Mouse (Mus musculus) forebrain, embryonic 13.5 days (tissue): Measurements from ENCODE around the gene Slc1a7. TPM values are rescaled to one million over a fixed set of nuclear protein-coding genes. Genes with fewer than 3 reads are reported as not detected.

Experiments used
- ATAC-seq: fragments of 200-750 bp; cut with Nextera tagmentation; 2 replicates; pipeline ENCODE4 v1.8.0; 2017
- H3K27ac ChIP-seq: fragments of 300-500 bp; sonication (generic); 2 replicates; pipeline ENCODE4 v1.5.1; 2015; ENCODE audit warnings: inconsistent platforms, mild to moderate bottlenecking, moderate library complexity
- H3K27me3 ChIP-seq: fragments of 300-500 bp; sonication (generic); 2 replicates; pipeline ENCODE4 v1.6.1; 2015; ENCODE audit warnings: mild to moderate bottlenecking, inconsistent platforms
- H3K36me3 ChIP-seq: fragments of 300-500 bp; sonication (generic); 2 replicates; pipeline ENCODE4 v1.6.1; 2015; ENCODE audit warnings: mild to moderate bottlenecking, inconsistent platforms; ENCODE audit not compliant: poor library complexity, severe bottlenecking
- H3K4me1 ChIP-seq: fragments of 300-500 bp; sonication (generic); 2 replicates; pipeline ENCODE4 v1.6.1; 2015; ENCODE audit warnings: inconsistent platforms
- H3K4me2 ChIP-seq: fragments of 300-500 bp; sonication (generic); 2 replicates; pipeline ENCODE4 v1.6.1; 2015; ENCODE audit warnings: inconsistent platforms, mild to moderate bottlenecking, moderate library complexity
- H3K4me3 ChIP-seq: fragments of 300-500 bp; sonication (generic); 2 replicates; pipeline ENCODE4 v1.5.1; 2015; ENCODE audit warnings: mild to moderate bottlenecking, inconsistent platforms
- H3K9ac ChIP-seq: fragments of 300-500 bp; sonication (generic); 2 replicates; pipeline ENCODE4 v1.6.1; 2015; ENCODE audit warnings: mild to moderate bottlenecking, inconsistent platforms
- H3K9me3 ChIP-seq: fragments of 300-500 bp; sonication (generic); replicated peaks from 2 replicates; pipeline ENCODE4 v1.6.1; 2016; ENCODE audit warnings: inconsistent platforms
- WGBS: fragments of 180-500 bp; shearing (Covaris S2); methylation state at CpG from one replicate; pipeline ENCODE4 v1.1.7; 2015; 5-methylcytosine and 5-hydroxymethylcytosine counted together
- polyA plus RNA-seq: library from polyadenylated mRNA; unstranded; fragments of >200 nt; fragmentation: Nextera tagmentation; extraction: Ambion mirVana; gene quantifications from 2 replicates; pipeline ENCODE4 v1.2.1, GENCODE M21; 2015

The Slc1a7 gene
- polyA plus RNA-seq, 1 experiment from 2014 or later = not detected

DNA sequence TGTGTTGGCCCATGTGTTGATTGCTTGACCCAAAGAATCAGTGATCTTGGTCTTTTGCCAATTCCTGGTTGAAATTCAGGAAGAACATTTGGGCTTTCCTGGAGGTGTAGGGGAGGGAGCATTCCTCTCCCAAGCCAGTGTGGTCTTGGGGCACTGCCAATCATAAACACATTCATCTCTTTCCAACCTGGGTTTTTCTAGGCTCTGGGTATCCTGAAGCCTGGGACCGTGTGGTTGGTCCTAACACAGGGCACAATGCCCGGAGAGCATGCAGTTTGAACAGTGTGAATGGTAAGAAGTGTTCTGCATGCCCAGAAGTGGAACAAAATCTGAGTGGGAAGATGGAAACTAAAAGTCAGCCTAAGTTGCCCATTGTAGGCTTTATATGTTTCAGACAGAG is 30.0 kb upstream of the Slc1a7 start:
- Histone ChIP-seq H3K4me1 (no peaks in the 10 kb centered on the region), H3K4me3 (no peak overlapping the region), H3K9ac (no peak overlapping the region), H3K27ac (no peak overlapping the region), H3K36me3 (no peaks in the 10 kb centered on the region), H3K9me3 (no peaks in the 10 kb centered on the region), H3K27me3 (no peaks in the 10 kb centered on the region; the same call in 1 of the 2 replicates), H3K4me2 (no peak overlapping the region)
- 87% methylated on average over 2 of the region's 2 CpGs for WGBS
- no peak for ATAC-seq

DNA sequence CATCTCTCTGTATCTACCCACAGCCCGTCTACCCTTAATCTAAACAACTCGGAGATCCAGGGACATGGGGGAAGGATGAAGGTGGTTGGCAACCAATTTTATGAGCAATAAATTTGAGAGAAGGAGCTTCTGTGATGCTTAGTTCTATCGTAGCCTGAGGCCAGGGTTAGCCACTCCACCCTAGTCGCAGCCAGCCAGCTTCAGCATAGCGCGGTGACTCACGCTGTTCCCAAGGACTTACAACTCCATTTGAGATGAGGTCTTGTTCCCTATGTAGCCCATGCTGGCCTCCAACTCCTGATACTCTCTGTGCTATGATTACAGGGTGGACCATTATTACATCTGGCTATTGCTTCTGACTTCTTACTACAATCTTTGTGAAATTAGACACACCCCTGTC is 25.4 kb upstream of the Slc1a7 start:
- H3K36me3 ChIP-seq = no peaks in the 10 kb centered on the region
- H3K27me3 ChIP-seq = no peaks in the 10 kb centered on the region; the same call in 1 of the 2 replicates

DNA sequence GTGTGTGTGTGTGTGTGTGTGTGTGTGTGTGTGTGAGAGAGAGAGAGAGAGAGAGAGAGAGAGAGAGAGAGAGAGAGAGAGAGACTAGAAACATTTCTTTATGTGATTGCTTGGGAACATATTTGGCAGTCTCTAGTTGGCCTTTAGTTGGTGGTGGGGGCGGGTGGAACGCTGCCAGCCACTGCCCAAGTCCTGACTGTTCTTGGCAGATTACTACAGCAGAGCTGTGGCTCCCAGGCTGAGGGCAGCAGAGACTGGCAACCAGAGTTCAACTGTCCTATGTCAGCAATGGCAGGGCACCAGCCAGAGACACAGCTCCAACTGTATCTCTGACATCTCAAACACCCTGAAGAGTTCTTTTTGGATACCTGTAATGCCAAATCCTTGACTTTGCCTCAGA is 24.0 kb upstream of the Slc1a7 start:
- no peaks in the 10 kb centered on the region for H3K4me1 ChIP-seq
- 83% methylated on average over 2 of the region's 2 CpGs for WGBS
- no peak for ATAC-seq
- H3K9ac ChIP-seq = no peak overlapping the region
- H3K36me3 ChIP-seq = no peaks in the 10 kb centered on the region
- H3K9me3 ChIP-seq = no peaks in the 10 kb centered on the region
- H3K27me3 ChIP-seq = no peaks in the 10 kb centered on the region; the same call in 1 of the 2 replicates
- no peak overlapping the region for H3K27ac ChIP-seq
- no peak overlapping the region for H3K4me2 ChIP-seq
- H3K4me3 ChIP-seq = no peak overlapping the region

More for the DNA sequence above, 25.4 kb upstream of the Slc1a7 start:
- H3K27ac ChIP-seq = no peak overlapping the region
- no peak overlapping the region for H3K4me3 ChIP-seq
- ATAC-seq = no peak
- H3K9ac ChIP-seq = no peak overlapping the region
- WGBS = 95% methylated on average over 7 of the region's 7 CpGs
- H3K4me1 ChIP-seq = no peaks in the 10 kb centered on the region
- H3K9me3 ChIP-seq = no peaks in the 10 kb centered on the region
- H3K4me2 ChIP-seq = no peak overlapping the region

DNA sequence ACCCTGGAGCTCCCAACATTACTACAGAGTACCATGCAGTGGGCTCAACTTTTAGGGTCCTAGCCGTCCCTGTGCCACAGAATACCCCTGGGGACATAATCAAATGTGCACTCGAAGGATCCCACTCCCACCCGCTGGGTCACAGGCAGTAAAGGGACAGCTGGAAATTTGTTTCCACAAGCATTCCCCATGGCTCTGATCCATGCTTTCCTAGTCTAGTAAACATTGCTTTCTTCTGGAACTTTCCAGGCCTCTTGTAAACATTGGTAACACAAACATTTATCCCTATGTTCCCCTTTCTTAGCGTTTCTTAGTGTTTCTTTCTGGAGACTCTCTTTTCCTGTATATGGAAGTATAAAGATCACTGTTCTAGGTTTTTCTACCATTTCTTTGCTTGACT is 18.2 kb upstream of the Slc1a7 start:
- Histone ChIP-seq H3K4me1 (peaks cover 8% of the 10 kb centered on the region), H3K9me3 (no peaks in the 10 kb centered on the region), H3K36me3 (no peaks in the 10 kb centered on the region), H3K4me2 (no peak overlapping the region), H3K27me3 (no peaks in the 10 kb centered on the region), H3K4me3 (no peak overlapping the region), H3K9ac (no peak overlapping the region), H3K27ac (no peak overlapping the region)
- WGBS = 91% methylated on average over 4 of the region's 4 CpGs
- no peak for ATAC-seq

DNA sequence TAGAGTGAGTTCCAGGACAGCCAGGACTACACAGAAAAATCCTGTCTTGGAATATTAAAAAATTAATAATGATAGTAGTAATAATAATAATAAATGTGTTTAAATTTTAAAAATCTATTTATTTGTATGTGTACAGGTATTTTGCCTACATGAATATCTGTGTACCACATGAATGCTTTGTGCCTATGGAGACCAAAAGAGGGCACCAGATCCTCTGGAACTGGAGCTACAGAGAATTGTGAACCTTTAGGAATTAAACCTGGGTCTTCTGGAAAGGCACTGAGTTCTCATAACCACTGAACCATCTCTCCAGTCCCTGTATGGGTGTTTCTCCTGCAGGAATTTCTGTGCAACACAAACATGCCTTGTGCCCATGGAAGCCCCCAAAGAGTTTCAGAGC is 15.3 kb upstream of the Slc1a7 start:
- Histone ChIP-seq H3K4me3 (no peak overlapping the region), H3K36me3 (no peaks in the 10 kb centered on the region), H3K9ac (no peak overlapping the region), H3K27me3 (no peaks in the 10 kb centered on the region), H3K4me2 (no peak overlapping the region), H3K9me3 (no peaks in the 10 kb centered on the region), H3K27ac (no peak overlapping the region), H3K4me1 (peaks cover 17% of the 10 kb centered on the region)
- no peak for ATAC-seq

DNA sequence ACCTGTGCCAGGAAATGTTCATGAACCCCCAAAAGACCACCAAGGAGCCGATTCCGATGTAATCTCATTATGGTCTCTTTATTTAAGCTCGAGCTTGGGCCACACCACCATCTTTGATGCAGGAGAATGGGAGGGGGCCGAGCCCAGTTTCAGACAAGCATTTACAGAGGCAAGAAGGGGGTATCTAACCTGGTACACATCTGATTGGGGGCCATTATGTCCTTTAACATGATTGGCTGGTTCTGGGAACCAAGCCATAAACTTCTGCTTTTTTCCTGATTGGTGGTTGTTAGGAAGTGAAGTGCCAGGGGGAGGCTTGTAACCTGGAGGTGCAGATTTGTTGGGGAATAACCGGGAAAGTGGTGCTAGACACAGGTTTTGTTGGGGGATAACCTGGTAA is 12.4 kb upstream of the Slc1a7 start:
- Histone ChIP-seq H3K4me2 (no peak overlapping the region), H3K9me3 (no peaks in the 10 kb centered on the region), H3K4me3 (no peak overlapping the region), H3K36me3 (no peaks in the 10 kb centered on the region), H3K27ac (no peak overlapping the region), H3K4me1 (peaks cover 17% of the 10 kb centered on the region), H3K9ac (no peak overlapping the region), H3K27me3 (no peaks in the 10 kb centered on the region)
- WGBS = 44% methylated on average over 5 of the region's 5 CpGs
- no peak for ATAC-seq

DNA sequence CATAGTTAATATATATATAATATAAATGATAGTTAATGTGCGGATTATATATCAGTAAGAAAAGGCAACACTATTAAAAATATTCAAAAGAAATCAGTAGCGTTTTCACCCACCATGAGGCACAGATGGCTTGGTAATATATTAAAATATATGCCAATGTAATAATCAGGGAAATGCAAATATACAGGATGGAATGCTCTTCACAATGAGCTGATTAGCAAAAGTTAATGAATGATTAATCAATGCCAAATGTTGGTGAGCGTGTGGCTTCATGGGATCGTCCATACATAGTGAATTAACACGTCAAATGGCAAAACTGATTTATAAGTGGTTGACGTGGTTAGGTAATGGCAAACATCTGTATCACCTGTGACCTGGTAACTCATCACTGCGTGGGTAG is 9.6 kb upstream of the Slc1a7 start:
- no peaks in the 10 kb centered on the region for H3K36me3 ChIP-seq
- H3K4me3 ChIP-seq = no peak overlapping the region
- no peak overlapping the region for H3K9ac ChIP-seq
- WGBS = 76% methylated on average over 7 of the region's 7 CpGs
- H3K9me3 ChIP-seq = no peaks in the 10 kb centered on the region
- no peaks in the 10 kb centered on the region for H3K27me3 ChIP-seq
- H3K4me2 ChIP-seq = no peak overlapping the region
- no peak overlapping the region for H3K27ac ChIP-seq
- ATAC-seq = peak; percentile 33; the same call in 1 of the 2 replicates
- H3K4me1 ChIP-seq = peaks cover 31% of the 10 kb centered on the region

DNA sequence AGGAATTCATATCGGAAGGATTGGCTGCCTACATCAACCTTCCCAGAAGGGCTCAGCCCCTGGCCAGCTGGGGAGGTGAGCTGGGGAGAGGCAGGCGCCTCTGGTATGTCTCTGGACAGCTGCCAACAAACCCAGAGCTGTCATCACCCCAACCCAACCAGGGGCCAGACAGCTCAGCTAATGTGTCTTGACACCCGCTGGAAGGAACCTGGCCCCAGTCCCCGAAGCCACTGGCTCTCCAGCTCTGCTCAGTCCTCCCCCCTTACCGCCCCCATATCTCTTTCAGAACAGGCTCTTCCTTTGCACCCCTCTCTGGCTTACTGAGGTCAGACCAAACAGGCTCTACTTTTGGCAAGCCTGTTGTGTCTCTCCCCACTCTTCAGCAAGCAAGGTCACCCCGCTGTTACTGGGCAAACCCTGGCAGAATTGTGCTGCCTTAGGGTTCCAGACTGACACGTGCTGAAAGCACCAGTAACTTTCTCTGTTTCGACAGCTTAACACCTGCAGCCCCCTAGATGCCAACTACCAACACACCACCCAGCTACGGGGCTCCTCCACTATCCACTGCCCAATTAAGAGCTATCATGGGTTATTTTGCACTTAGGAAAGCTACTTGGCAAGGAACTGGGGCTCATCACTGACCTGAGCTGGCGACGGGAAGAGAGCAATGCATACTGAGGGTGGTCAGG is 5.9 kb upstream of the Slc1a7 start:
- no peak overlapping the region for H3K4me2 ChIP-seq
- 67% methylated on average over 11 of the region's 11 CpGs for WGBS
- H3K27ac ChIP-seq = 0 out of 2 replicates have a peak overlapping the region, but pooled peaks have one; percentile 7
- H3K27me3 ChIP-seq = no peaks in the 10 kb centered on the region
- no peak overlapping the region for H3K9ac ChIP-seq
- no peaks in the 10 kb centered on the region for H3K9me3 ChIP-seq
- H3K4me1 ChIP-seq = peaks cover 14% of the 10 kb centered on the region
- no peaks in the 10 kb centered on the region for H3K36me3 ChIP-seq
- 0 out of 2 replicates have a peak, but pooled peaks have one; percentile 43 for ATAC-seq
- H3K4me3 ChIP-seq = no peak overlapping the region

DNA sequence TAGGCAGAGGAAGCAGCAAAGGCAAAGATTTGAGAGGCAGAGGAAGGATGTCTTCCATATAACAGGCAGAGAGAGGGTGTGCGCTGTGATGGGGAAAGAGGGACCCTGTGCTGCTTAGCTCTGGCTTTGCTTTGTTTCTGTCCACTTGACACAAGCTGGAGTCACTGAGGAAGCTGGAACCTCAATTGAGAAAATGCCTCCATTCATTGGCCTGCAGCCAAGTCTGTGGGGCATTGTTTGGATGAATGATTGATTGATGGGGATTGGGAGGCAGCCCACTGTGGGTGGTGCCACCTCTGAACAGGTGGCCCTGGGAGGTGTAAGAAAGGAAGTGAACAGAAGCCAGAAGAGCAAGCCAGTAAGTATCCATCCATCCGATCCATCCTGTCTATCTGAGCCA is 5.3 kb upstream of the Slc1a7 start:
- Histone ChIP-seq H3K9me3 (no peaks in the 10 kb centered on the region), H3K36me3 (no peaks in the 10 kb centered on the region), H3K4me1 (peaks cover 14% of the 10 kb centered on the region), H3K27me3 (no peaks in the 10 kb centered on the region), H3K9ac (no peak overlapping the region), H3K4me2 (no peak overlapping the region), H3K27ac (0 out of 2 replicates have a peak overlapping the region, but pooled peaks have one; percentile 7), H3K4me3 (no peak overlapping the region)
- no peak for ATAC-seq
- 69% methylated on average over 2 of the region's 2 CpGs for WGBS

DNA sequence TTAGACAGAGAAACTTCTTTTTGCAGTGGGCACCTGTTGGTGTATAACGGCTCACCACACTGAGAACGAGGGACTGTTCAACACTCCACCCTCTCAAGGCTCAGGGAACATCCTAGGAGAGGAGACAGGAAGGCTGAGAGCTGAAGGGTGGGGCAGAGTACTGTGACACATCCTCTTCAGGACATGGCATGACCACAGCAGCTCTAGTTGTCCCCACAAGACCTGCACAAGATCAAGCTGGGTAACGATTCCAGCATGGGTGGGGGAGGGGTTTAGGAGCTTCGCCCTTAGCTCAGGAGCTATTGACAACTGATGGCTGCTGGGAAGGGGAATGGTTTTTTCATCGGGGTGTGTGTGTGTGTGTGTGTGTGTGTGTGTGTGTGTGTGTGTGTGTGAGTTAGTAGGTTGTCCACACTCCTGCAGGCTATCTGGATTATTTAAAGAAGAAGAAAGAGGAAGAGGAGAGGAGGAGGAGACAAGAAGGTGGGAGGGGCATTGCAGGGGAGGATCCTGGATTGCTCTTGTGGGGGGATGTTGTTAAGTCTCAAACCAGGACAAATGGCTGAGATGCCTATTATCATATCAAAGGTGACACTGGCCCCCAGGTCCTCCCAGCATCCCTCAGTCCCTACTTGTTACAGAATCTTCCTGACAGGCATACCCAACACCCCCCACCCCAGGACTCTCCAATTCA is 1.6 kb upstream of the Slc1a7 start:
- H3K27ac ChIP-seq = no peak overlapping the region
- ATAC-seq = no peak

DNA sequence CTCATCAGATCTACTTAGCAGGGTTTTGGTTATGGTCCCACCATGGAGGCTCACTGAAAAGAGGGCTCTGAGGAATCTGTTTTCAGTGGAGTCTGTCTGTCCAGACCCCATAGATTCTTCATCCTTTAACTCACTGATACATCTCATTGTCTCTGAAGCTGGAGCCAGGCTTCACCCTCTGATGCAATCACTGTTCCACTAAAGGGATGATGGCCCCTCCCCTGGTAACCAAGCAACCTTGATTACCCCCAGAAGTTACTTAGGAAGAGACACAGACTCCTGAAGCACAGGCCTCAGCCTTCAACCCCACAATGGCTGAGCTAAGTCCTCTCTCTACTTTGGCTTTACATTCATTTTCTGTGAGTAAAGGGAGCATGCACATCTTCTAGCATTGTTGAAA is 1.6 kb downstream of the Slc1a7 start:
- no peaks in the 10 kb centered on the region for H3K36me3 ChIP-seq
- no peak overlapping the region for H3K9ac ChIP-seq
- no peak overlapping the region for H3K4me2 ChIP-seq
- H3K4me1 ChIP-seq = no peaks in the 10 kb centered on the region
- no peaks in the 10 kb centered on the region for H3K27me3 ChIP-seq
- no peak for ATAC-seq
- H3K4me3 ChIP-seq = no peak overlapping the region
- H3K9me3 ChIP-seq = no peaks in the 10 kb centered on the region
- H3K27ac ChIP-seq = no peak overlapping the region

More for the DNA sequence above, 1.6 kb upstream of the Slc1a7 start:
- Histone ChIP-seq H3K4me2 (no peak overlapping the region), H3K9me3 (no peaks in the 10 kb centered on the region), H3K4me1 (peaks cover 14% of the 10 kb centered on the region), H3K4me3 (no peak overlapping the region), H3K36me3 (no peaks in the 10 kb centered on the region), H3K9ac (no peak overlapping the region), H3K27me3 (no peaks in the 10 kb centered on the region)
- WGBS = 65% methylated on average over 5 of the region's 5 CpGs

DNA sequence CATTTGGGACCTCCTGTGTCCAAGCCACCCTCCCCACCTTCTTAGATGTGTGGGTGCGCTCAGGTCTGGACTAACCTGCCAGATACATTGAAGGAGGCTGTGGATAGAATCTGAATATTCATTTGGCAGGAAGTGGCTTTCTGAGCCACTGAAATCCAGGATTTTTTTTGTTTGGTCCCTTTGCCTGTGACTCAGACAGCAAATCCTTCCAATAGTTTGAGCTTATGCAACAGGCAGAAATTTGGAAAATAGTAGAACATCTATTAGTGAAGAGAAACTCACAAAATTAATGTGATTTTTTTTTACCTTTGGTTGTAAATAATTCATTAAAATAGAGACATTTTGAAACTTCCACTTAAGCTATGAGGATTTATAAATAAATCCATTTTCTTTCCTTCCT is 3.0 kb downstream of the Slc1a7 start:
- 86% methylated on average over 1 of the region's 1 CpGs for WGBS
- Histone ChIP-seq H3K4me1 (no peaks in the 10 kb centered on the region), H3K36me3 (no peaks in the 10 kb centered on the region), H3K27me3 (no peaks in the 10 kb centered on the region), H3K4me3 (no peak overlapping the region), H3K9me3 (no peaks in the 10 kb centered on the region), H3K9ac (no peak overlapping the region), H3K4me2 (no peak overlapping the region), H3K27ac (no peak overlapping the region)
- ATAC-seq = no peak
